Mouse (Mus musculus): ENCODE results near the gene Sgms2.
A peak's percentile ranks its signal among the peaks of the same experiment; 100 is the strongest.

Gene Sgms2

DNA sequence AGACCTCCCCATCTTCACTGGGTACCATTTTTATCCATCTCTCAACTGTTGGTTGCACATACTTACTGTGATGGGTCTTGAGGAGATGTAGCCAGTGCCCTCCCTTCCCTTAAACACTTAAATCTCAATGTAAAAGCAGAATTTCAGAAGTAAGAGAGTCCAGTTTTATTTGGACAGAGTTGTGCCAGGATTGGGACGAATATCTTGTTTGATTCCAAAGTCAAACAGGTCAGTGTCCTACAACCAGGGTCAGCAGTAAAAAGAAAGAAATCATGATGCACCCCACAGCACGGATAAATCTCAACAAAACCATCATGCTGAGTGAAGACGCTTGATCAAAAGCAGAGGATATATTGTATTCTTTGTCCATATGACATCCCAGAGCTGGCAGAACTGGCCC, 183.4 kb downstream of the Sgms2 start:
- DNase-seq (ENCODE audit: low spot score in 2 of 2): no peak

DNA sequence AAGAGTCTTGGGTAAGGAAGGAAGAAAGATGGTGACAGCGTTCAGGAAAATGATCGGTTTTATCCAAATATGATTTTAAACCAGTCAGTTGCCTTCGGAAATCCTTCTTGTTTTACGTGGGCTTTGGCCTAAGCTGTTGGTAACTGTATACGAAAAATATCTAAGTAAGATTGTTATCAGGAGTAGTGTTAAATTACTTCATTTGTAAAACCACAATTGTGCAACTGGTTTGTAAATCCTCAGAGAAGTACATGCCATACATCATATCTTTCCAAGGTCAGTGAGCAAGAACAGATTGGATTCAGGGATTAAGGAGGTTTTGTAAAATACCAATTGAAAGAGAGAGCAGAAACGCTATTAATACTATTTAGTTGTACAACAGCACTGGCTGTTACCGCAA, 185.0 kb downstream of the Sgms2 start:
- no peak for DNase-seq (ENCODE audit: low spot score in 2 of 2)

DNA sequence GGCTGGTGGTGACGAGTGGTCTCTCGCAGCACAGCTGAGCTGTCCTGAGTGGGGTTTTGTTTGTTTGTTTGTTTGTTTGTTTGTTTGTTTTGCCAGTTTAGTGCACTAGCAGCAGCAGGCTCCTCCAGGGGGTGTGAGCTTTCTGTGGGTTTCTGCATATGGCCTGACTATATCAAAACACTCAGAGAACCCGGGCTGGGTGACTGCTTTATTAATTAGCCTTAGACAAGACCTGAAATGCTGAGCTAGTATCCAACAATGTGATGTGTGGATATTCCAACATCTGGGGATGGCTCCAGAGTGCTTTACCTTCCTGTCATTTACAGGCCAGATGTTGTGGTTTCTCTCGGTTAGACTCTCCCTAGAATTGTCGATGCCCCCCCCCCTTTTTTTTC, 187.9 kb downstream of the Sgms2 start:
- no peak for DNase-seq (ENCODE audit: low spot score in 2 of 2)

DNA sequence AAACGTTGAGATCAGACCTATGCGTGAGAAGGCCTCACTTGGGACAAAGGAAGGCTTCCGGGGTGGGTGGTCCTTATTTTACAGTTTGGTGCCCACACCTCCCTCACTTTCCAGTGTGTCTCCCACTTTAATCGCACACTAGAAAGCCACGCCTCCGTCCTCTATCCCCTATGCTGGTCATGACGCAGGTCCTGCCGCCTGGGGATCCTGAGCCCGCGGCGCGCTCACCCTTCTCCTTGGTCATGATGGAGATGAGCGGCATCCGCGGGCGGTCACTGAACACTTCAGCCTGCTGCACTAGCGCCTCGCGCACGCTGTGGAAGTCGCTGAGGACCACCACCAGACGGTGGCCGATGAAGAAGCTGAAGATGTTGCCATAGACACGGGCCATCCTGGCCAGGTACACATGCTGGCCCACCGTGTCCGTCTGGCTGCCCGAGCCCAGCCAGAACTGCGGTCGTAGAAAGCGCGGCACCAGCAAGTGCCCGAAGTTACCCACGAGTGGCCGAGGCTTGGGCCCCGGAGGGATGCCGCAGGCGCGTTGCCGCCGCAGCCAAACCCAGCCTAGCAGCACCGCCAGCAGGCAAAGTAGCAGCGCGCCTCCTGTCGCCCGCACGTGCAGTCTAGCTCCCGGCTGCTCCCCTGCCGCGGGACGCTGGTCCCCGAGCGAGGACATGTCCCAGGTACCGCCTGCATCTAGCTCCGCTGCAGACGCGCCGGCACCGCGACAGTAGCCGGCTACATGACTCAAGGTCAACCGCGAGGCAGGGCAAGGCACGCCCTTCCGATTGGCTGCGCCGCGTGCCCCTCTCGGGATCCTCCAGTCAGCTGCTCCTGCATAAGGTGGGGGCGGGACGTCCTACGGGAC, 188.5 kb downstream of the Sgms2 start, which contains the start of gene Cyp2u1:
Cyp2u1 (minus strand) TSS at position 776 of the 868 bp plus-strand sequence.
- DNase-seq (ENCODE audit: low spot score in 2 of 2): peak; percentile 75 to 83

DNA sequence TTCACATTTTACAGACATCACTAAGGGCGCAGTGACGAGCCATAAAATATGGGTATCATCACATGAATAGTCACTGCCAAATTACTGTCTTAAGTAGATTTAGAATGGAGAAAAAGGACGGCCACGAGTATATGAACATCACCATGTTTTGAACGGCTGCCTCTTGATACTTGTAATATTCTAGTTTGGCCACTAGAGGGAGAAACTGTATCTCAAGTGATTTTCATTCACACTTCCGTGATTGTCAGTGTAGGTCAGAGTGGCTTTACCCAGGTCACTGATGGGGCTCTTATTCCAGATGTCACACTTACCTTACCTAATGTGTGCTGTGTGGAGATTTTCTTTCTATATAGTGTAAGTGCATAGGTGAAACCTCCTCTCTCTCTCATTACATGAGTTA, 191.3 kb downstream of the Sgms2 start:
- no peak for DNase-seq (ENCODE audit: low spot score in 2 of 2)

DNA sequence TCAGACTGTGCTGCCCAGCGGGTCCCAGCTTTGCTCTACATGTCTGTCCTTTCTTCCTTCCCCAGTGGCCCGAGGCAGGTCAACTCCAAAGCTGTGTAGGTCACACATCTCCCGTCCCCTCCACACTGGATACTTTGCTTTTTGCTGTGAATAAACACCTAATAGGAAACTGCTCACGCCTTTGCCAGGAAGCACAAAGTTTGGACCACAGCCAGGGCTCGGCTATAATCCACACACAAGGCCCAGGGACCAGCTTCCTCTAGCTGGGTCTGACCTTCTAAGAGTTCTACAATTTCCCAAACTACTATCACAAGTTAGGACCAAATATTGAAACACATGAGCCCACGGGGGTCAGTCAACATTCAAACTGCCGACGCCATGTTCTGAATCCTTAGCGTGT, 192.1 kb downstream of the Sgms2 start:
- no peak for DNase-seq (ENCODE audit: low spot score in 2 of 2)

DNA sequence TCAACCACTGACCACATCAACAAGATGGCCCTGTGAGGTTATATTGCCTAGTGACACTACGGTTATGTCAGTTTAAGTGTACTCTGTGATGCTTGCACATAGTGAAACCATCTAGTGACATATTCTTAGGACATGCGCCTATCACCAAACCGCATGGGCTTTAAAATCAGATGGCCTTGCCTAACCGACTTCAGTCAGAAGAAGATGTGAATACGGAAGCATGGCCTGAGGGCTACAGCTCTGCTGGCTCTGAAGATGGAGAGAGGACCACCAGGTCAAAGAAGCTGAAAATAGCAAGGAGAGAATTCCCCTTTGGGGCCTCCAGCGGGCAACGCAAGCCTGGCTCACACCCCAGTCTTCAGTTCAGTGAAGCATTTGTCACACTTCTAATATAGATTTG, 194.3 kb downstream of the Sgms2 start:
- DNase-seq (ENCODE audit: low spot score in 2 of 2): no peak

DNA sequence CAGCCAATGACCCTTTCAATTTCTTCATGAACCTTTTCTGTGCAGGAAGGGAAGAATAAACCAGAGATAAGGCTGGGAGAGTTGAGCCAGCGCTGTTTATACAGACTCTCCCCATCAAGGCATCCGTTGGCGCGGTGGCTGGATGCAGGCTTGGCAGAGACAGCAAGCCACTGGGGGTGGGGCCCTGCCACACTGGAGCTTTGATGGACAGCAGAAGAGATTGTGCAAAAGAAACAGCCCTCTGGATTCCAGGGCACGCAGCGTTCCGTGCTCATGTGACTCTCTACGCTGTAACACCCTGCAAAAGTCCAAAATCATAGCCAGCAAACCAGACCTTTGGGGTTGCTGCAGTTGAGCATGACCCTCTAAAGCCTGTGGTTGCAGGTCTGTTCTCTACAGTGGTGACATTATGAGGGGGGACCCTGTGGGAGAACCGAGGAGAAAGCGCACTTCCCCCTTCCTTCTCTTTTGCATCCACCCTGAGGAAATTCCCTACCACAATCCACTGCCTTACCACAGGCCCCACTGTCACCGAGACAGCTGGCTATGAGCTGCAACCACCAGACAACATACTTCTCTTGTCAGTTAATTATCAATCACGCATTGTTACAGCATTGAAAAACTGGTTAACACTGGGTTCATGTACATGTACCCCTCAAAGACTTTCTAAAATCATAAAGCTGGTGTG, 195.6 kb downstream of the Sgms2 start:
- DNase-seq (ENCODE audit: low spot score in 2 of 2): no peak

DNA sequence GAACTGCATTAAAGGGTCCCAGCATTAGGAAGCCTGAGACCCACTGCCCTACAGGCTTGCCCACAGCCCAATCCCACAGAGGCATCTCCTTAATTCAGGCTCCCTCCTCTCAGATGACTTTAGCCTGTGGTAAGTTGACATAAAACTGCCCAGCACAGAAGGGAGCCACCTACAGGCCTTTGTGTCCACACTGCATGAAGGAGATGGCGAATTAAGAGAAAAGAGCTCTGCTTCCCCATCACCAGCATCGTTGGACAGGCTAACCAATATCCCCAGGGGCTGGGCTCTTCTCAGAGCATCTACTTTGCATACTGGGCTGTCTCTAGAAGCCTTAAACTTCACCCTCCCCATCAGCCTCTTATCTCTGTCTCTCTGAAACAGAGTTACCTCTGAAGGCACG, 196.7 kb downstream of the Sgms2 start:
- no peak for DNase-seq (ENCODE audit: low spot score in 2 of 2)

DNA sequence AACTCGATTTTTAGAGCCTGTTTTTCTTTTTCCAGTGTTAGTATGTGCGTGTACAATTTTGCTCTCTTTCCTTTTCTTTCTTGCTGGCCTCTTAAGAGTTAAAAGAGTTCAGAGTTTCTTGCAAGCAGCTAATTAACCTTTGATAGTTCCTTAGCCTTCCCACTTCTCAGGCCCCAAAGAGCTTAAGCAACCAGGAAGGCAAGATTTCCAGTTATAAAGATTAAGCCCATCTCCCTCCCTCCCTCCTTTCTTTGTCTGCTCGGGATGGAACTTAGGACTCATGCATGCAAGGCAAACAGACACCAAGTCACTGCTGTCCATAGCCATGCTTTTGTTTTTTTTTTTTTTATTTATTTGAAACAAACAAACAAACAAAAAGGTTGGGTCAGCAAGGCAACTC, 198.3 kb downstream of the Sgms2 start:
- DNase-seq (ENCODE audit: low spot score in 2 of 2): no peak

DNA sequence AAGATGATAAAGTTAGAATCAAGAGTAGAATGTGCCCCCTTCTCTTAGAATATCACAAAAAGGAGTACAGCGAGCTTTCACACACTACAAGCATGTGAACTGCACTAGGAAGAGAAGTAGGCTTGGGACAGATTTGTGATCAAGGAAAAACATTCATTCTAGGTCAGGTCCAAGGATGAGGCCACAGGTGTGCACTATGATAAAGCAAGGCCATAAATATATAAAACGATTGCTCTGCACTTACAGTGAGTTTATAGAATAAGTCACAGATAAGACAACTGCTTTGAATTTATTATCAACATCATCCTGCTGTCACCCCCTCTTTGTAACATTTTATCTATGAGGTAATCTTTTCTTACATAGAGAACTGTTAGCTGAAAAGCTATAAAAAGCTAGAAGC, 198.9 kb downstream of the Sgms2 start:
- no peak for DNase-seq (ENCODE audit: low spot score in 2 of 2)

DNA sequence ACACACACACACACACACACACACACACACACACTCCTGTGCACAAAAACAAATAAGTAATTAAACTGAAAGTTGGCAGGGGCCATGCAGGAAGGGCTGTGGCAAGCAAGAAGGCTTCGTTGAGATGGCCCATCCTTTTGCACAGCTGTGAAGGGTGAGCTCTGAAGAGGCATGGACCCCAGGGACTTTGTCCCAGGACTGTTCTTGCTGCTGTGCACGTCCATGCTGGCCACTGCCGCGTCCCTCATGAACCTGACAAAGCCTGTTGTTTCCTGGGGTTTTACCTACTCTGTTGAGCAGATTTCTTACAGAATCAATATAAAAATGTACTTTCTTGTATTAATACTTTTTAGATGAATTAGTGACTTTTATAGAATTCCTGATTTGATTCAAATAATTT, 199.3 kb downstream of the Sgms2 start:
- no peak for DNase-seq (ENCODE audit: low spot score in 2 of 2)

DNA sequence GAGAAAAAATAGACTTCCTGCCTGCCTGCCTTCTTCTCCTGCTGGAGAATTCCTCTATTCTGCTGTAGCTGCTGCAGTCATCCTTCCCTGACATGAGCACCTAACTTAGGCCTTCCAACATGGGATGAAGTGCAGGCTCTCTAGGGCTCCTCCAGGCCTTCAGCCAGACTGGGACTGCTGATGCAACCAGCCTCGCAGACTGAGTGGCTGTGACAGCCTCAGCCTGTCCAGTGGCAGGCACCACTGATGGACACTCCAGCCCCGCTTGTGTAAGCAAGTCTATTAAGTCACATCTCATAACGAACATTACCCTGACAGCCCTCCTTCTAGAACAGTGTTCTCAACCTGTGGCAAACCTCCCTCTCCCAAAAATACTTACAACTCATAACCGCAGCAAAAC, 217.1 kb downstream of the Sgms2 start:
- DNase-seq (ENCODE audit: low spot score in 2 of 2): no peak

DNA sequence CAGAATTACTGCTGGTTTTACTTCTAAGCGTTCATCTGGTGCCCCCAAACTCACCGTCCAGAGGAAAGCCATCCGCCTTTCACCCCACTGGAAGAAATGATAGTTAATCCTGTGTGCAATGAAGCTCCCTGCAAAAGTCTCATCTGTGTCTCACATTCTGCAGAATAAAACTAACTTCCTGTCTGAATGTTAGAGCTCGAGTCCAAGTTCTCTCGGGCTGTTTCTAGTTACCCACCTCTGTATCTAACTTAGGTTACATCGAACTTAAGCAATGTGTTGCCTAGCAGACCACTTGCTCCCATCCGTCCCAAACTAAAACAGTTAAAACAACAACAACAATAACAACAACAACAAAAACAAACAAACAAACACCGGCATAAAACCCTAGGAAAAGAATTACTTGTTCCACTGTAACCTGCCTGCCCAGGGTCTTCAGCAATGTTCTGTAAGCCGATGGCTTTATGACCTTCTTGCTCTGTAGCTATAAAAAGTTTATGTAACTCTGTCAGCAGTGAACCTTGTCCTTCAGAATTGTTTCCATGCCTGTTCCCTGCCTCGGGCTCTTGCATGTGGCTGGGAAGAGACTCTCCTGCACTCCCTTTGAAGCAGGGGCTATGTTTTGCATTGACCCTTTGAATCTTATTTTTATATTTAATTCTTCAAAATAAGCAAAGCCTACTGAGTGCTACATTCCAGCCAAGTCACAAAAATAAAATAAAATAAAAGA, 218.7 kb downstream of the Sgms2 start:
- no peak for DNase-seq (ENCODE audit: low spot score in 2 of 2)

DNA sequence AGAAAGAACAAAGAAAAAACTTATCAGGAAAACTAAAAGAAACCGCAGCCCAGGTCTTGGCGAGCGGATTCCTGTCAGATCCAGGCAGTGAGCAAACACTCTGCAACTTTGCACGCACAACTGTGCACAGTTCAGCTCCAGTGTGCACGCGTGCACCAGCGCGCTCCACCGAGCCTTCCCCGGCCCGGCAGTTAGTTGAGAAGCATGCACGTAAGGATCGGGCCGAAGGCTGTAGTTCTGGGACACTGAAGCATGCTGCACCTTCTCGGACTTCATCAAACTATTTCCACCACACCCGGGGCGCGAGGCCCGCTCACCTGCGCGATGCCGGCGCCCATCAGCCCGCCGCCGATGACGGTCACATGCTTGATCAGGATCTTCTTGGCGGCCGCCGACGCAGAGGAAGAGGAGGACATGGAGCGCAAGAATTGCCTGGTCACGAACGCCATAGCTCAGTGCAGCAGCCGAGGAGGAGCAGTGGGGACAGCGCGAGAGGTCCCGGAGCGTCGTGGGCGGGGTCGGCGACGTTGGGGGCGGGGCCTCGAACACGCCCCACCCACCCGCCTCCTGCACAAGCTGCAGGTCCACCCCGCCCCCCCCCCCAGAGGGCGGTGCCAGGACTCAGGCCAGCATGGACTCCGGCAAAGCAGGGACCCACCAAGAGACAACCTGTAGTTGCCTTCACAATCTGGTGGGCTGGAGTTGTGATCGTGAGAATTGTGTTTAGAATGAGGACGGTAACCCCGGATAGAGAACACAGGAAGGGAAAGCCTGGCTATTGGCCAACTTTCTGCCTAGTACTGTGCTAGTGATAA, 219.4 kb downstream of the Sgms2 start, which contains the start of gene Hadh:
Hadh (minus strand) TSS at position 543 of the 815 bp plus-strand sequence.
- DNase-seq (ENCODE audit: low spot score in 2 of 2): peak; percentile 84

DNA sequence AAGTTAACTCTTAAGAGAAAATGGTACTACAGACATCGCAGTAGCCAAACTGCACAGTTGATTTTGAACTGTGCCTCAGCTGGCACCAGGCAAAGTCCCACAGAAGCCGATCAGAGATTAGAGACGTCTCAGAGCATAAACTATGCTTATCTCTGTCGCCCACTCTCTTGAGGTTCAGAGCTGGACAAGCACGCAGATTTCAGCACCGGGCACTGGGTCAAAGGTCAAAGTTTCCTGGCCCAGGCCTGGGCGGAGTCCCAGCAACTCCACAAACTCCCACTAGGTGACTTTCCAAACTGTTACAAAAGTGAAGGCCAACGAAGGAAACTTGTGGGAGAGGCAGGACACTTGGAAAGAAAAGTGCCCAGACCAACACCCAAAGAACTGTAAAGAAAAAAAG, 220.1 kb downstream of the Sgms2 start:
- peak; percentile 49 to 73 for DNase-seq (ENCODE audit: low spot score in 2 of 2)

DNA sequence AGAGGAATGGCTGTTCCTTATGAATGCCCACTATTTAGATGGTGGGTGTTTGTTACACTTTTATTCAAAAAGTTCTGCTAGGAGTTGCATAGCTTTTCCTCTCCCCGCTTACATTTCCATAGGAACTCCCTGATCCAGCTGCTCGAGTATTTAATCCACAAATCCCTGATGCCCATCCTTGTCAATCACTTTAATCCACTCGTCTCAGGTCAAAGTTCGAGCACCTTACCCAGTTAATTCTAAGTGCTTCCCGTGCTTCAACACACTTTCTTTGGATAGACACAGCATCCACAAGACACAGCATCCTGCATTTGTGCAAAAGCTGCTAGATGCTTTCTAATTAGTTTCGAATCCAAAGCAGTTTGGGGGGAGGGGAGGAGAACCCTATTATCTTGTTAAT, 220.8 kb downstream of the Sgms2 start:
- no peak for DNase-seq (ENCODE audit: low spot score in 2 of 2)
